In genomic region chr12:29882871-29883617, GRCm38 (mm10) we compare ENCODE assay signal across 9 mouse cellular contexts. TPM values are rescaled to one million over a fixed set of nuclear protein-coding genes. Genes with fewer than 3 reads are reported as not detected.
DNase-seq lines count a peak whose midpoint lies in the region; ATAC-seq and TF ChIP-seq lines count a peak whose summit lies in the region.
"Had no signal": no experiment of that assay in that cellular context is flagged by ENCODE, and none has a peak within 500 bp of the region (broad histone marks: within the 10 kb centered on the region; RNA-seq: fewer than 3 reads in every experiment).

No protein-coding gene starts in this region.

- H3K9me3 ChIP-seq in embryonic facial prominence, embryonic 10.5 days = no peaks in the 10 kb centered on the region
- H3K9me3 ChIP-seq in kidney, postnatal 0 days (replicated peaks; ENCODE audit: low read length) = no peaks in the 10 kb centered on the region

- peak; percentile 72 for TF ChIP-seq CTCF in C2C12 (IDR thresholded peaks at IDR 0.05; ENCODE audit: control insufficient read depth, insufficient read depth, insufficient read length)
- TF ChIP-seq CTCF in kidney, postnatal 0 days (IDR thresholded peaks at IDR 0.05; ENCODE audit: low read depth) = peak; percentile 77

- H3K27ac ChIP-seq in embryonic facial prominence, embryonic 10.5 days (replicated peaks) = no peak overlapping the region; the same call in 1 of the 2 replicates
- no peak overlapping the region for H3K27ac ChIP-seq in kidney, postnatal 0 days

- WGBS in embryonic facial prominence, embryonic 10.5 days = 19% methylated on average over 9 of the region's 9 CpGs
- WGBS in kidney, postnatal 0 days = 23% methylated on average over 9 of the region's 9 CpGs

- peaks cover 15% of the 10 kb centered on the region for H3K27me3 ChIP-seq in C2C12 (ENCODE audit: control insufficient read depth, insufficient read depth, insufficient read length)
- no peaks in the 10 kb centered on the region for H3K27me3 ChIP-seq in embryonic facial prominence, embryonic 10.5 days (replicated peaks; ENCODE audit: low read depth, poor library complexity, severe bottlenecking)
- H3K27me3 ChIP-seq in kidney, postnatal 0 days (ENCODE audit: insufficient read depth, low read length) = no peaks in the 10 kb centered on the region

- no peaks in the 10 kb centered on the region for H3K79me3 ChIP-seq in C2C12 (ENCODE audit: low read depth)

- no peaks in the 10 kb centered on the region for H3K36me3 ChIP-seq in C2C12 (ENCODE audit: control insufficient read depth, insufficient read depth)
- no peaks in the 10 kb centered on the region for H3K36me3 ChIP-seq in embryonic facial prominence, embryonic 10.5 days (replicated peaks)
- H3K36me3 ChIP-seq in kidney, postnatal 0 days (ENCODE audit: insufficient read depth, low read length) = no peaks in the 10 kb centered on the region

- H3K4me1 ChIP-seq in embryonic facial prominence, embryonic 10.5 days = peaks cover 9% of the 10 kb centered on the region
- H3K4me1 ChIP-seq in kidney, postnatal 0 days (replicated peaks; ENCODE audit: insufficient read depth, low read length) = no peaks in the 10 kb centered on the region

- H3K9ac ChIP-seq in kidney, postnatal 0 days (ENCODE audit: low read depth, low read length) = no peak overlapping the region

- no peak overlapping the region for H3K4me3 ChIP-seq in C2C12 (ENCODE audit: insufficient read depth, poor library complexity, severe bottlenecking)
- H3K4me3 ChIP-seq in embryonic facial prominence, embryonic 10.5 days = no peak overlapping the region
- no peak overlapping the region for H3K4me3 ChIP-seq in kidney, postnatal 0 days (replicated peaks; ENCODE audit: low read depth, low read length)
- H3K4me3 ChIP-seq: myocyte had no signal

- no peak overlapping the region for H3ac ChIP-seq in C2C12 (ENCODE audit: control insufficient read depth, insufficient read length, low read depth)

- H3K4me2 ChIP-seq in kidney, postnatal 0 days (ENCODE audit: low read length) = no peak overlapping the region

- no peaks in the 10 kb centered on the region for H3K79me2 ChIP-seq in C2C12 (ENCODE audit: control insufficient read depth, insufficient read depth)

- ATAC-seq in kidney, postnatal 0 days (replicated peaks; ENCODE audit: low FRiP score, low read depth) = 0 out of 2 replicates have a peak, but pooled peaks have one; percentile 36
- ATAC-seq in monocyte, adult 5-6 weeks (replicated peaks; ENCODE audit: insufficient number of reproducible peaks, low FRiP score, low TSS enrichment, poor library complexity, severe bottlenecking) = no peak

- peak; percentile 83 for DNase-seq in adrenal gland, postnatal 10 days
- peak; percentile 74 for DNase-seq in embryonic facial prominence, embryonic 10.5 days (ENCODE audit: low spot score)
- peak; percentile 48 for DNase-seq in heart, adult 8-10 months (ENCODE audit: low spot score)
- DNase-seq in kidney, postnatal 0 days (ENCODE audit: low spot score) = peak; percentile 55
- peak; percentile 42 to 60 for DNase-seq in lung, adult 18-20 months
- DNase-seq in retina, embryonic 14.5 days (ENCODE audit: low spot score) = peak; percentile 89

TF ChIP-seq in C2C12, 6 proteins besides CTCF, POLR2A, EP300 and RAD21:
- no peak for TF ChIP-seq FOSL1 (IDR thresholded peaks at IDR 0.05; ENCODE audit: insufficient read depth, low read length, poor library complexity, severe bottlenecking)

RNA-seq across cellular contexts. Expression of gene Pxdn, which starts 54.4 kb away (rescaled TPM):
- 22.8 TPM for polyA plus RNA-seq in C2C12 (2012; fragmentation: generic; extraction: Trizol)
- 100 to 1,000 TPM in 1 of 2 experiments, 10 to 100 TPM in 1; 92.0 to 121 TPM for total RNA-seq in adrenal gland, postnatal 10 days (2021)
- 113 and 118 TPM in 2 replicates for polyA plus RNA-seq in embryonic facial prominence, embryonic 10.5 days (2016; fragmentation: Nextera tagmentation; extraction: Ambion mirVana)
- 10 to 100 TPM; 23.8 to 32.9 (median 29.5) TPM for total RNA-seq in heart, adult 8-10 months (2022)
- polyA plus RNA-seq in kidney, postnatal 0 days (2015; fragmentation: Nextera tagmentation; extraction: Ambion mirVana) = 49.9 and 56.4 TPM in 2 replicates
- not detected in 3 replicates for total RNA-seq in monocyte, adult 5-6 weeks (2017)

Comparison
In these comparisons a context has a peak if more than half of its experiments do, and no peak if none do; other contexts are left out.
1. RNA of gene Pxdn, which starts 54.4 kb away (total RNA-seq): 92.0 to 121 TPM in adrenal gland, postnatal 10 days and 23.8 to 32.9 TPM in heart, adult 8-10 months; not detected in monocyte, adult 5-6 weeks; every median in the first group is over 10 times any median in the second.
2. Peak in every context shown above with its lines, with median percentiles within 50 percentile points of each other: DNase-seq.